Mouse (Mus musculus) spleen, postnatal 36 days (tissue): ENCODE data around the gene Cdpf1.

Experiments
- DNase-seq, 2 experiments: peaks; one replicate each; pipeline ENCODE4 v3.0.0; 2022; ENCODE audit warnings: low spot score in 2 of 2, mixed read lengths in 1 of 2

Cdpf1 gene

GRCm38 (mm10) chr15:85765022-85765421 lies 46.5 kb downstream of the Cdpf1 start:
- DNase-seq: no peak

- DNase-seq: no peak
Observed at GRCm38 (mm10) chr15:85762761-85763160, 48.7 kb downstream of the Cdpf1 start.

- no peak for DNase-seq
Observed at GRCm38 (mm10) chr15:85757768-85758167, 53.7 kb downstream of the Cdpf1 start.
